Mouse (Mus musculus): ENCODE data around the gene Zgpat. TPM values are rescaled to one million over a fixed set of nuclear protein-coding genes. Genes with fewer than 3 reads are reported as not detected.

The Zgpat gene
- polyA plus RNA-seq, 1 experiment from 2014 or later: 39.0 TPM

DNA sequence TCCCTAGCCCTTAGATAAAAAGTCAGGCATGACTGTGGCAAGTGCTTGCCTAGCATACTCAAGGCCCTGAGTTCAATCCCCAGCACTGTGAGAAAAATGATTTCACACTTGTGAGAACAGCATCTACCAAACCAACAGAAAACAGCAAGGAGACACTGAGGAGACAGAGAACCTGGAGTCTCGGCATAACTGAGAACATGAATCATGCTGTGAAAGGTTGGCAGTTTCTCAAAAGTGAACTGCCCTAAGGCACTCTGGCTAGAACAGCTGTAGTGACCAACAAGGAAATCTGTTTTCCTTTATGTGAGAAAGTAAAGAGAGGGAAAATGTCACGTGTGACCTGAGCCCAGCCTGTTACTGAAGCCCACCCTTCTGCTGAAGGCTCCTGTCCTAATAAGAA lies 48.4 kb downstream of the Zgpat start:
- ATAC-seq (ENCODE audit: low FRiP score, low TSS enrichment): no peak
- Histone ChIP-seq H3K27me3 (ENCODE audit: control insufficient read depth, insufficient read depth, low read length) (no peaks in the 10 kb centered on the region), H3K36me3 (ENCODE audit: control insufficient read depth, insufficient read depth, low read length) (peaks cover 15% of the 10 kb centered on the region), H3K4me2 (replicated peaks; ENCODE audit: low read depth, low read length) (no peak overlapping the region), H3K4me1 (ENCODE audit: control insufficient read depth, insufficient read depth, low read length) (no peaks in the 10 kb centered on the region), H3K27ac (ENCODE audit: low read depth, low read length) (no peak overlapping the region), H3K4me3 (ENCODE audit: low read length) (no peak overlapping the region), H3K9me3 (ENCODE audit: control insufficient read depth, low read length) (no peaks in the 10 kb centered on the region), H3K9ac (ENCODE audit: low read depth, low read length) (no peak overlapping the region)
- WGBS: 44% methylated on average over 2 of the region's 2 CpGs

DNA sequence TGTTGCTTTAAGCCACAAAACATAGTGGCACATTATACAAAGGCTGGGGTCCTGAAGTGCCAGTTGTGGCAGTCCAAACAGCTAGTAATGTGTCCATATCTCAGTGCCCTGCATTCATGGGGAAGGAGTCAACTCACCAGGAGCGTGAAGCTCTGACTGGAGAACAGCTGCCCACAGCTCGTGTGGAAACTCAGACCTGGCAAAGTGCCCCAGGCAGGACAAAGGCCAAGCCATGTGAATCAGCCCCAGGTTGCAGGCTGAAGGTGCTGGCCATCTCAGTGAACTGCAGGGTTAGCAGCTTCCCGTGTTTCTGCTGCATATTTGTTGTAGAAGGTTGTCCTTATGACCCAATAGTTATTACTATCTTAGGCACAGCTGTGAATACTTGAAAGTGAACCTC lies 51.2 kb downstream of the Zgpat start:
- no peak overlapping the region for H3K4me3 ChIP-seq (ENCODE audit: low read length)
- H3K9ac ChIP-seq (ENCODE audit: low read depth, low read length): no peak overlapping the region
- H3K9me3 ChIP-seq (ENCODE audit: control insufficient read depth, low read length): no peaks in the 10 kb centered on the region
- ATAC-seq (ENCODE audit: low FRiP score, low TSS enrichment): no peak
- no peaks in the 10 kb centered on the region for H3K4me1 ChIP-seq (ENCODE audit: control insufficient read depth, insufficient read depth, low read length)
- H3K4me2 ChIP-seq (replicated peaks; ENCODE audit: low read depth, low read length): no peak overlapping the region
- H3K27me3 ChIP-seq (ENCODE audit: control insufficient read depth, insufficient read depth, low read length): no peaks in the 10 kb centered on the region
- peaks cover 10% of the 10 kb centered on the region for H3K36me3 ChIP-seq (ENCODE audit: control insufficient read depth, insufficient read depth, low read length)
- 57% methylated on average over 3 of the region's 3 CpGs for WGBS
- no peak overlapping the region for H3K27ac ChIP-seq (ENCODE audit: low read depth, low read length)

DNA sequence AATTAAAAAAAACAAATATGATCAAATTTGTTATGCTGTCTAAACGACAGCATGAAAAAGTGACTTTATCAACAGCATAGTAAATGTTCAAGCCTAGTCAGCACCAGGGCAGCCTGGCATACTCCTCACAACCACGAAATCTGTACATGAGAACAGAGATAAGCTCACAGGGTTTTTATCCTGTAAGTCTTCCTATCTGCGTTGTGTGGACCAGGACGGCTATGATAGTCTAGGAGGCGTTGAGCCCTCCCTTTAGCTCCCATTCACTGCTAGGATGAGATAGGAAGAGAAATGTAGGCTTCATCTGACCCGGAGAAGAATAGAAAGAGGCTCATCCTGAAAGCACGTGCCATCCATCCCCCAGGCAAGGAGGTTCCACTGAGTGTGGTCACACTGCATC lies 54.6 kb downstream of the Zgpat start:
- H3K36me3 ChIP-seq (ENCODE audit: control insufficient read depth, insufficient read depth, low read length): peaks cover 32% of the 10 kb centered on the region
- no peaks in the 10 kb centered on the region for H3K9me3 ChIP-seq (ENCODE audit: control insufficient read depth, low read length)
- H3K4me1 ChIP-seq (ENCODE audit: control insufficient read depth, insufficient read depth, low read length): no peaks in the 10 kb centered on the region
- H3K9ac ChIP-seq (ENCODE audit: low read depth, low read length): no peak overlapping the region
- no peak overlapping the region for H3K4me3 ChIP-seq (ENCODE audit: low read length)
- 71% methylated on average over 7 of the region's 7 CpGs for WGBS
- H3K27ac ChIP-seq (ENCODE audit: low read depth, low read length): no peak overlapping the region
- no peak overlapping the region for H3K4me2 ChIP-seq (replicated peaks; ENCODE audit: low read depth, low read length)
- no peak for ATAC-seq (ENCODE audit: low FRiP score, low TSS enrichment)
- no peaks in the 10 kb centered on the region for H3K27me3 ChIP-seq (ENCODE audit: control insufficient read depth, insufficient read depth, low read length)

DNA sequence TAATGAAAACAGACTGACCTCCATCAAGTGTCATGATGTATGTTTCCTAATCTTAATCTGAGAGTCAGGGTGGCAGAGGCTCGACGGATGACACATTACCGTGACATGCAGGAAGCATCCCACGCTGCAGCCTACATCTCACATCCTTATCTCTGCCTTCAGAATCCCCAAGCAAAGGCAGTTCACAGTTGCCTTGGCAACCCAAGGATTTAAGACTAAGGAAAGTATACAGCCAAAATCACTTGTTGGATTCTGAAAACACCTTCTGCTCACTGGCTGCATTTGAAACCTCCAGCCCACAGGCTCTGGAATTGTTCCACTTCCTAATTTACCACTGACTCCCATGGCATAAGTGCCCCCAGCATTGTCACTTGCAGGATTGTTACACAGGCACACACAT lies 55.7 kb downstream of the Zgpat start:
- Histone ChIP-seq H3K9ac (ENCODE audit: low read depth, low read length) (no peak overlapping the region), H3K4me3 (ENCODE audit: low read length) (no peak overlapping the region), H3K27ac (ENCODE audit: low read depth, low read length) (no peak overlapping the region), H3K9me3 (ENCODE audit: control insufficient read depth, low read length) (no peaks in the 10 kb centered on the region), H3K4me2 (replicated peaks; ENCODE audit: low read depth, low read length) (no peak overlapping the region), H3K27me3 (ENCODE audit: control insufficient read depth, insufficient read depth, low read length) (no peaks in the 10 kb centered on the region), H3K4me1 (ENCODE audit: control insufficient read depth, insufficient read depth, low read length) (no peaks in the 10 kb centered on the region), H3K36me3 (ENCODE audit: control insufficient read depth, insufficient read depth, low read length) (peaks cover 33% of the 10 kb centered on the region)
- WGBS: 73% methylated on average over 4 of the region's 4 CpGs
- ATAC-seq (ENCODE audit: low FRiP score, low TSS enrichment): no peak

DNA sequence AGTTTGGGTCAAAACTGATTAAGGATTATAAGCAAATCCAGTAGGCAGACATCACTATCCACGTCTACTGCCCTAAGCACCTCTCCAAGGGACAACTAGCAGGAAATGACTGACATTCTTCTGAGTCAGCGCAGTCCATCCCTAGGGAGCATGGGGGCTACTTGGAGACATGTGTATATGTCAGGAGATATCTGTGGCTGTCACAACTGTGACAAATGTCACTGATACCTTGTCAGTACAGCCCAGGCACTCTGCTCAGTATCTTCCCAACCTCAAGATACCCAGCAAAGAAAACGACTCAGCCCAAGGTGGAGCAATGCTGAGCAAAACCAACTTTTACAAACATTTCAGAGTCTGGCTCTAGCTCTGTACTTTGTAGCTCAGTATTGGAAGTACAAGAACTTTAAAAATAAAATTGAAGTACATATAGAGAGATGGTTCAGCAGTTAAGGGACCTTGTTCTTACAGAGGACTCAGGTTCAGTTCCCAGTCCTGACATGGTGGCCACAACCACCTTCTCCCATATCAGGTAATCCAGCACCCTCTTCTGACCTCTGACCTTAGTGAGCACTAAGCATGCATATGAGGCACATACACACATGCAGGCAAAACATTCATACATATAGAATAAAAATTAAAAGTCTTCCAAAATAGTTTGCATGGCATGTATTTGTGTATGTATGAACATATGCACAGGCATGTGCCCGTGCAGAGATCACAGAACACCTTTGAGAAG lies 56.3 kb downstream of the Zgpat start:
- Histone ChIP-seq H3K27me3 (ENCODE audit: control insufficient read depth, insufficient read depth, low read length) (no peaks in the 10 kb centered on the region), H3K36me3 (ENCODE audit: control insufficient read depth, insufficient read depth, low read length) (peaks cover 33% of the 10 kb centered on the region), H3K27ac (ENCODE audit: low read depth, low read length) (no peak overlapping the region), H3K4me1 (ENCODE audit: control insufficient read depth, insufficient read depth, low read length) (no peaks in the 10 kb centered on the region), H3K4me2 (replicated peaks; ENCODE audit: low read depth, low read length) (no peak overlapping the region), H3K9ac (ENCODE audit: low read depth, low read length) (no peak overlapping the region), H3K4me3 (ENCODE audit: low read length) (no peak overlapping the region), H3K9me3 (ENCODE audit: control insufficient read depth, low read length) (no peaks in the 10 kb centered on the region)
- ATAC-seq (ENCODE audit: low FRiP score, low TSS enrichment): no peak
- 79% methylated on average over 4 of the region's 4 CpGs for WGBS

DNA sequence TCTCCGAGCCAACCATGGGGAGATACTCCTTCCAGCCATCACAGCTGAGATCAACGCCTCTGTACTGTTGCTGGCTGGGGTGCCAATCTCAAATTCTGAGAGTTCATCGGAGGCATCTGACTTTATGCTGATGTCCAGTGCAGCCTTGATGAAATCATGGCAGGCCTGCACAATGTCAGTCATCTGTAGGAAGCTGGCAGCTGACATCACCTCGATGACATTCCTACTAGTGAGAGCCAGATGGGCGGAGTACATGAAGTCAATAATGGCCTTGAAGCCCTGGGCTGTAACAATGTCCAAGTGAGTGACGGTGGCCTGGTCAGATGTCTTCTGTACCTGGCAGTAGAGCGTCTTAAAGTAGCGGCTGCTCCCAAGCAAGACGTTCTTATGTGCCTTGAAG lies 59.1 kb downstream of the Zgpat start:
- H3K9ac ChIP-seq (ENCODE audit: low read depth, low read length): no peak overlapping the region
- H3K4me1 ChIP-seq (ENCODE audit: control insufficient read depth, insufficient read depth, low read length): no peaks in the 10 kb centered on the region
- no peak overlapping the region for H3K4me2 ChIP-seq (replicated peaks; ENCODE audit: low read depth, low read length)
- H3K36me3 ChIP-seq (ENCODE audit: control insufficient read depth, insufficient read depth, low read length): peaks cover 30% of the 10 kb centered on the region
- no peaks in the 10 kb centered on the region for H3K9me3 ChIP-seq (ENCODE audit: control insufficient read depth, low read length)
- WGBS: 90% methylated on average over 9 of the region's 9 CpGs
- H3K27me3 ChIP-seq (ENCODE audit: control insufficient read depth, insufficient read depth, low read length): no peaks in the 10 kb centered on the region
- no peak overlapping the region for H3K4me3 ChIP-seq (ENCODE audit: low read length)
- ATAC-seq (ENCODE audit: low FRiP score, low TSS enrichment): no peak
- H3K27ac ChIP-seq (ENCODE audit: low read depth, low read length): no peak overlapping the region

Other genes with a start within 250 kb of the Zgpat start
- not detected in 2 replicates for gene Kcnq2, start 229.6 kb upstream of the Zgpat start, polyA plus RNA-seq (2014; fragmentation: Nextera tagmentation; extraction: Ambion mirVana)
- gene Eef1a2, start 207.9 kb upstream of the Zgpat start, polyA plus RNA-seq (2014; fragmentation: Nextera tagmentation; extraction: Ambion mirVana): not detected in 2 replicates
- gene Ppdpf, start 177.7 kb upstream of the Zgpat start, polyA plus RNA-seq (2014; fragmentation: Nextera tagmentation; extraction: Ambion mirVana): 387 and 477 TPM in 2 replicates
- not detected in 2 replicates for gene Ptk6, start 162.1 kb upstream of the Zgpat start, polyA plus RNA-seq (2014; fragmentation: Nextera tagmentation; extraction: Ambion mirVana)
- gene Srms, start 151.7 kb upstream of the Zgpat start, polyA plus RNA-seq (2014; fragmentation: Nextera tagmentation; extraction: Ambion mirVana): 0.14 and 0.24 TPM in 2 replicates
- 0.58 TPM in 1 of 2 replicates, not detected in the other for gene Fndc11, start 144.9 kb upstream of the Zgpat start, polyA plus RNA-seq (2014; fragmentation: Nextera tagmentation; extraction: Ambion mirVana)
- 1.3 and 1.4 TPM in 2 replicates for gene Helz2, start 122.9 kb upstream of the Zgpat start, polyA plus RNA-seq (2014; fragmentation: Nextera tagmentation; extraction: Ambion mirVana)
- 9.4 and 17.9 TPM in 2 replicates for gene Gmeb2, start 76.9 kb upstream of the Zgpat start, polyA plus RNA-seq (2014; fragmentation: Nextera tagmentation; extraction: Ambion mirVana)
- gene Stmn3, start 50.4 kb upstream of the Zgpat start, polyA plus RNA-seq (2014; fragmentation: Nextera tagmentation; extraction: Ambion mirVana): 0.46 and 0.62 TPM in 2 replicates
- 40.0 and 59.2 TPM in 2 replicates for gene Rtel1, start 45.2 kb upstream of the Zgpat start, polyA plus RNA-seq (2014; fragmentation: Nextera tagmentation; extraction: Ambion mirVana)
- 51.5 and 53.9 TPM in 2 replicates for gene Arfrp1, start 476 bp downstream of the Zgpat start, polyA plus RNA-seq (2014; fragmentation: Nextera tagmentation; extraction: Ambion mirVana)
- 17.3 and 22.1 TPM in 2 replicates for gene Lime1, start 15.2 kb downstream of the Zgpat start, polyA plus RNA-seq (2014; fragmentation: Nextera tagmentation; extraction: Ambion mirVana)
- gene Zbtb46, start 94.5 kb downstream of the Zgpat start, polyA plus RNA-seq (2014; fragmentation: Nextera tagmentation; extraction: Ambion mirVana): 13.7 and 26.6 TPM in 2 replicates
- 0.14 and 0.19 TPM in 2 replicates for gene Abhd16b, start 128.3 kb downstream of the Zgpat start, polyA plus RNA-seq (2014; fragmentation: Nextera tagmentation; extraction: Ambion mirVana)
- 175 and 184 TPM in 2 replicates for gene Tpd52l2, start 132.2 kb downstream of the Zgpat start, polyA plus RNA-seq (2014; fragmentation: Nextera tagmentation; extraction: Ambion mirVana)
- 41.5 and 82.2 TPM in 2 replicates for gene Dnajc5, start 155.6 kb downstream of the Zgpat start, polyA plus RNA-seq (2014; fragmentation: Nextera tagmentation; extraction: Ambion mirVana)
- 45.3 and 49.4 TPM in 2 replicates for gene Uckl1, start 220.0 kb downstream of the Zgpat start, polyA plus RNA-seq (2014; fragmentation: Nextera tagmentation; extraction: Ambion mirVana)
- gene Prpf6, start 226.9 kb downstream of the Zgpat start, polyA plus RNA-seq (2014; fragmentation: Nextera tagmentation; extraction: Ambion mirVana): 64.5 and 64.8 TPM in 2 replicates
- gene Zfp512b, start 227.9 kb downstream of the Zgpat start, polyA plus RNA-seq (2014; fragmentation: Nextera tagmentation; extraction: Ambion mirVana): 28.5 and 50.6 TPM in 2 replicates
- gene Samd10, start 234.3 kb downstream of the Zgpat start, polyA plus RNA-seq (2014; fragmentation: Nextera tagmentation; extraction: Ambion mirVana): 24.5 and 29.2 TPM in 2 replicates

Data from kidney, embryonic 14.5 days (tissue).